Mouse (Mus musculus): ENCODE results near the gene Fam214b.

Gene Fam214b

DNA sequence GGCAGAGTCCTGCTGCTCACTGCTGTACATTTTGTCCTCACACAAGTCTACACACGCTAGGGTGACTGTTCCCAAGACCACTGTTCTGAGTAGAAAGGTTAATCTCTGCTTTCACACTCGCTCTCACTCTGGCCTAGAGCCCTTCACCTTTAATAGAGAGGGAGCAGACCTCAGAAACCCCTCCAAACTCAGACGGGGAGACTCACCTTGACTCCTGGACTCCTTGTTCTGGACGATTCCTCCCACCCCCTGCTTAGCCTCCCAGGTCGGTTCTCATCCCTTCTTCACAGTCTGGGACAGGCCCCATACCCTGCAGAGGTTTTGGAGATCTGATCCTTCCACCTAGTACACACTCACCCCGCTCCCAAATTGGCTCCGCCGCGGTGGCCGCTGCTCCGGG is 6.4 kb downstream of the Fam214b start:
- in situ Hi-C loops (cut with MboI; ENCODE audit: low sequenced_read_pairs) = no loop called here

DNA sequence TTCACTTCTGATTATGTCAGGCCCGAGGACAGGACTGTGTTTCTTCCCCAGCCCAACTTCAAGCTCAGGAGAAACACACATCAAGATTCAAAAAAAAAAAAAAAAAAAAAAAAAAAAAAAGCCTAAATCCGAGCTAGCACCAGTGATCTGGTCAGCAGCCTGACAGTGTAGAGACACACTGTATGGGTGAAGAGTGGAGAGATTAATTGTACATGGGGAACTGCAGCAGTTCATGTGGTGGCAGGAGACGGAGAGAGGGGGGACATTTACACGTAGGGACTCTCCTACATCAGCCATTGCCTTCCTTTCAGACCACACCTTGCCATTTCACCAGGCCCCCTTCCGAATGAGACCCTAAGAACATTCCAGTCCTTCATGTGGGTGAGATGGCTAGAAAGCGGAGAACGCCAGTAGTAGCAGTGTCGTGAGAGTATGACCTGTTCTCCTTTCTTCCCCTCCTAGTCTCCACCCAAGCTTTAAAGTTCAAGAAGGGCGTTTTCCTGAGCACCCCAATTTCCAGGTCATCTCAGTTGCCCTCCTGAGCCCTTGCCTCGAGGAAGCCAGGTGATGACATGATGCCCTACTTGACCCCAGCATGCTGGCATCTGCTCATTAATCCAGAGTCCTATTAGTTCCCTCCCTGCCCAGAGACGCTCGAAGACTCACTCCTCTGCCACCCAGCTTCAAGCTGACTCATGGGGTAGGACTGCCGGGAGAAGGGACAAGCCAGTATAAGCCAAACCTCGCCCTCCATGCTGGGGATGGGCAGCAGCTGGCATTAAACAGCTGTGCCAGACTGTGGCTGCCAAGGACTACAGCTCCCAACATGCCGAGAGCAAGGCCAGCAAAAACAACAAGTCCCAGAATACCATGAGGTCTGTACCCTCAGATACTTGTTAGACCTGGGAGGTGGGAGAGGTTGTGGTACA is 7.2 kb downstream of the Fam214b start:
- in situ Hi-C loops (cut with MboI; ENCODE audit: low sequenced_read_pairs) = no loop called here

DNA sequence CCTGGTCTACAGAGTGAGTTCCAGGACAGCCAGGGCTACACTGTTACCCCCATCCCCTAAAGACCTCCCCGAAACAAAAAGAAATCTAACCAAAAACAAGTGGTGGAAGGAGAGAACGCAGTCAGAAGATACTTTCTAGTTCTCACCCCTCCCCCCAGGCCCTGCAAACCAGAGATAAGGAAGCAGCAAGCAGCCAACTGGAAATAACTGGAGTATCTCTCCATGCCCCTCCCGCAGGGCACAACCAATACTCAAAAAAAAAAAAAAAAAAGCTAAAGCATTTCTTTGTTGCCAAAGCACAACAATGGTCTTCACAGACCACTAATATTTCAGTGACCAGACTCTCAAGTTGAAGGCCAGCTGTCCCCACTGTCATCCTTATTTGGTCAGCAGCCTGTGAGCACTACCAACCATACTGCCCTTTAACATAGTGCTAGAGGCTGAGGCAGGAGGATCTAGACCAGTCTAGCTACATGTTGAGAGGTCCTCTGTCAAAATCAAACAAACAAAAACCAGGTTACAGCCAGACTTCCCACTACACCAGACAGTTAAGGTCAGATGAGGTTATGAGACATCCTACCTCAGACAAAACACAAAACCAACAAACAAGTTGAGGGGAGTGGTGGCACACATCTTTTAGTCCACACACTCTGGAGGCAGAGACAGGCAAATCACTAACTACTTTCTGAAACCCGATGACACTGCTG is 8.0 kb downstream of the Fam214b start:
- in situ Hi-C loops (cut with MboI; ENCODE audit: low sequenced_read_pairs) = no loop called here

DNA sequence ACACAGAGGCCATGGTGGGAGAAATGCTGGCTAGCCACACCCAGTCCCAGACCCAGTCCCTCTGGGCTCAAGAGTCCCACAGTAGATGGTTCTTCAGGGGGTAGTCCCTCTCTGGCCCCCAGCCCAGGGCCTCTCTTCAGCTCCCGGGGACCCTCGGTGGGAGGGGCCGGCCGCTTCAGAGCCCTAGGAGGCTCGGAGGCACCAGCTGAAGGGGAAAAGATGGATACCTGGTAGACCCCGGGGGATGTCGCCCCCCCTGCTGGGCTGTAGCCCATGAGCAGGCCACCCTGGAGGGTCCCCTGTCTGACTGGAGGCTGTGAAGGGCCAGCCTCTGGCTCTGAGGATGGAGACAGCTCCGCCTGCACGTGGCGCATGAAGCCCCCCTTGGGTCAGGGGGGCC is 9.7 kb downstream of the Fam214b start:
- in situ Hi-C loops (cut with MboI; ENCODE audit: low sequenced_read_pairs) = no loop called here

DNA sequence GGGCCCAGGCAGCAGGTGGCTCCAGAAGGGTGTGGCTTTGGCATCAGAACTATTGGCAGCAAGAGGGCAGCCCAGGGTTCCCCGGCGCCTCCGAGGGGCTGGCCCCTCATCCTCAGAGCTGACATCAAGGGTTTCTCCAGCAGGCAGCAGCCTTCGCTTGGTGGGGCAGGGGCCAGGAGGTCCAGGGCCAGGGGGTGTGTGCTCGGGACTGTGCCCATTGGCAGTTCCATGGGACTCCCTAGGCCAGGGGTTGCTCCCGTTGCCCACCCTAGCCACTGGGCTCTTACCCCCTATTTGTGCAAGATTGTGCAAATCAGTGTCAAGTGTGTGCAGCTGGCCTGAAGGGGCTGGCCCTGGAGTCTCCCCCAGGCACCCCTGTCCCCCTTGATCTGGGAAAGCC is 10.2 kb downstream of the Fam214b start:
- in situ Hi-C loops (cut with MboI; ENCODE audit: low sequenced_read_pairs) = no loop called here

DNA sequence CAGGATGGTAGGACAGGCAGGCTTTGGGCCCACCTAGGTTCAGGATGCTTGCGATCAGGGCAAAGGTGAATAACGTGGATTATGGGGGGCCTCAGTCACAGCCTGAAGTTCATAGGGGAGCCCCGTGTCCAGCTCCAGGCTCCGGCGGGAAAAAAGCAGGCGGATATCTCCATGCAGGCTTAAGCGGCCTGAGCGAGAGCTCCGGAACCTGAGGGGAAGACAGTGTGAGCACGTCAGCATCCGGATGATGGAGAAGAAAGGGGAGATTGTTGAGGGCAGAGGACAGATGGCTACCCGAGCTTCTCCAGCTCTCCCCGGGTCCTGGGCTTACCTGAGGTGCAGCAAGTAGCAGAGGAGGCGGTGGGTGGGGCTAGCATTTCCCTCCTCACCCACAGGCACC is 12.5 kb downstream of the Fam214b start:
- in situ Hi-C loops (cut with MboI; ENCODE audit: low sequenced_read_pairs) = no loop called here

DNA sequence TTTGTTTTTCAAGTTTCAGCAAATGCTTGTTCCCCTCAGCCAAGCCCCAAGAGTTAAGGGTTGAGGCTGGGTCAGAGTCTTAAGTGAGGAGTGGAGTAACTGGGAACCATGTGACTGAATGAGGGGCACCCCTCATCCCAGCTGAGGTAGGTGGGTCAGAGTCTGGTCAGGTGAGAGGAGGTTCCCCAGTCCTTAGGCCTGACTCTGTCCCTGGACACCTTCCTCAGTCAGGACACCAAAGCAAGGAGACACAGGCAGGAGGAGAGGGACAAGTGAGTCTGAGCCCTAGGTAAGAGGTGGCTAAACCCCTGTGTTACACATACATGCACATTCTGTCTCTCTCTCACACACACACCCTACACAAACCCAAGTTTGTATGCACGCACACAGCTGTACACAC is 13.5 kb downstream of the Fam214b start:
- in situ Hi-C loops (cut with MboI; ENCODE audit: low sequenced_read_pairs) = no loop called here

DNA sequence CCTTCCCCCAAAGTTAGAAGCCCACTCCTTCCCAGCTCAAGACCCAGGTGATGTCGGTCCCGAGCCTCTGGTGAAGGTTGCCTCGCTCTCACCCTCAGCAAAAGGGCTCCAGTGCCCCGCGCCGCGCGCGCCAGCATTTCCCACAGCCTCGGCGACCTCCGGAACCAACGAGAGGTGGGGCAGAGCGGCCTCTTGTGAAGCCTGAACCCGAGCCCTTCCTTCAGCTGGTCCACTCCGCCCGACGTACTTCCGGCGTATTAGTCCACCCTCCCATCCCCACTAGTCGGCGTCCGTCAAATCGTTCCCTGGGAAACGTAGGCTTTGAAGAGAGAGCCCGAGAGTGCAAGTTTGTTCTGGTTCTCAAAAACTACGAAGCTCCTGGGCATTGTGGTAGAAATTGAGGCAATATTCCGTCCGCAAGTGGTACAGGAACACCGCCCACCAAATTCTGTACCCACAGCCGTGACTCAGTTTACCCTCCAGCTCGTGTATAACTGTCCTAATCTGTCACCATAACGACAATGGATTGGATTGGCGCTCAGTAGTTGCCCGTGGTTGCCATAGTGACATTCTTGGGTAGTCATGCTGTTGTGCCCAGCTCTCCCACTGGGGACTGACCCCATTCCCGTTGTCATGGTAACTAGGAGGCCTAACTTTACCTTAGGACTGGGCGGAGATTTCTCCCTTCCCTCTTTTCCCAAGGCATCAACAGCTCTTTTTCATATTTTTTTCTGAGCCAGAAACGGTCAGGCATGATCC is 14.6 kb downstream of the Fam214b start, which contains the start of gene Stoml2:
Gene Stoml2 (minus strand): TSS at position 474 of the 759 bp plus-strand sequence.
- in situ Hi-C loops (cut with MboI; ENCODE audit: low sequenced_read_pairs) = no loop called here

DNA sequence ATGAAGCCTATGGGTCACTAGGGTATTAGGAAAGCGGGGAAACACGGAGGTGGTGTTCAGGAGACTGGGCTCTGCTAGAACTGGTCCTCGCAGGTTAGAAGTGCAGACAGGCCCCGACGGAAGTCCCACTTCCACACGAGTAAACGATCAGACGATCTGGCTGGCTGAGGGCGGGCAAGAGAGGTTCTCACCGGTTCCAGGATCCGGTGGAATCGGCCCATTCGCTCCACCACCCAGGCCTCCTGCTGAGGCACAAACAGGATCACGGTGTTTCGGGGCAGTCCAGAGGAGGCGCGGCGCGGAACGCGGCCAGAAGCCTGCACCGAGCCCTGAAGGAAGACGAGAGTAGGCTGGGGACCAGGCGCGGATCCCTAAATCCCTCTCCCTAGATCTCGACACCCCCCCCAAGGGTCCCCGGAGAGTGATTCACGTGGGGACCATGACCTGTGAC is 15.2 kb downstream of the Fam214b start:
- in situ Hi-C loops (cut with MboI; ENCODE audit: low sequenced_read_pairs) = no loop called here

DNA sequence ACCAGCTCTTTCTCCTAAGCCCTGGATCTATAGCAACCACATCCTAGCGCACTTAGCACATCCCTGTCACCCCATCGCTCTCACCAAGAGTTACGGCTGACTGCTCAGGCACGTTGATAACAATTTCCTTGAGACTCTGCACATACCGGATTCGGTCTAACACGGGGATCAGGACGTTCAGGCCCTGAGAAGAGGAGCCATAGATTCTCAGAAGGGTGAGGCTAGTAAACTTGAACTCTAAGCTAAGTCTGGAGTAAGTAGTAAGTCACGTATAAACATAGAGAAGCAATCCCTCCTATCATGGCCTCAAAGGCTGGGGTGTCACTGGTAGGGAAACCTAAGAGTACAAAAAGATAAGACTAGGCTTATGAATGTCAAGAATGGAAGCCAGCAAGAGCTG is 15.7 kb downstream of the Fam214b start:
- in situ Hi-C loops (cut with MboI; ENCODE audit: low sequenced_read_pairs) = no loop called here

DNA sequence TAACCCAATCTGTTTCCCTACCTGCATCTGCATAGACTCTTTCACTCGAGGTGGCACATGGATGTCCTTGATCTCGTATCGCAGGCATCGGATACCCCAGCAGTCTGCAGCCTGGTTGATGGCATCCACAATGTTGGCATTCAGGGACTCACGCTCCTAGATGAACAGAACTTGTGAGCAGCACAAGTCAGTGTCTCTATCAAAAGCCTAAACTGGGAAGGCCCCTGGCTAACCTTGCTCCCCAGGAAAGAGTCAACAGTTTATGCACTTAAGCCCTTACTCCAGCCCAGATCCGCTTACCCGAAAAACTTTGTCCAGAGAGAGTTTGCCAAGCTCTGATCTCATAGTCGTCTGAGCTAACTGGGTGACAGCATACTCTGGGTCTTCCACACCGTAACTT is 16.3 kb downstream of the Fam214b start:
- in situ Hi-C loops (cut with MboI; ENCODE audit: low sequenced_read_pairs) = no loop called here

DNA sequence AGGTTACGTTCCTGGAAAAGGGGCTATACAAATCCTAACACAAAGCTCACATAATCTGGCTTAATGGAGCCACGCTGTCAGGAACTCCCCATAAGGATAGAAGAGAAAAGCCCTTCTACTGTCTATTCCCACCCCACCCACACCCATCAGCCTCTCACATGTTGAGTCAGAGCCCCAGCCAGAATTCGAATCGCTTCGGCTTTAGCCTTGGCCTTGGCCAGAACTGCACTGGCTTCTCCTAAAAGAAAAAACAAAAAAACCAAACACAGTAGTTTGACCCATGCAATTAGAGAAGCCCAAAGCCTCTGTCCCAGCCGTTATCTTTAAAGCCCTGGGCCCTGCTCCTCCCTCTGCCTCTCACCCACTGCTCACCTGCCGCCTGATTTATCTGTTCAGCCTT is 16.9 kb downstream of the Fam214b start:
- in situ Hi-C loops (cut with MboI; ENCODE audit: low sequenced_read_pairs) = no loop called here

DNA sequence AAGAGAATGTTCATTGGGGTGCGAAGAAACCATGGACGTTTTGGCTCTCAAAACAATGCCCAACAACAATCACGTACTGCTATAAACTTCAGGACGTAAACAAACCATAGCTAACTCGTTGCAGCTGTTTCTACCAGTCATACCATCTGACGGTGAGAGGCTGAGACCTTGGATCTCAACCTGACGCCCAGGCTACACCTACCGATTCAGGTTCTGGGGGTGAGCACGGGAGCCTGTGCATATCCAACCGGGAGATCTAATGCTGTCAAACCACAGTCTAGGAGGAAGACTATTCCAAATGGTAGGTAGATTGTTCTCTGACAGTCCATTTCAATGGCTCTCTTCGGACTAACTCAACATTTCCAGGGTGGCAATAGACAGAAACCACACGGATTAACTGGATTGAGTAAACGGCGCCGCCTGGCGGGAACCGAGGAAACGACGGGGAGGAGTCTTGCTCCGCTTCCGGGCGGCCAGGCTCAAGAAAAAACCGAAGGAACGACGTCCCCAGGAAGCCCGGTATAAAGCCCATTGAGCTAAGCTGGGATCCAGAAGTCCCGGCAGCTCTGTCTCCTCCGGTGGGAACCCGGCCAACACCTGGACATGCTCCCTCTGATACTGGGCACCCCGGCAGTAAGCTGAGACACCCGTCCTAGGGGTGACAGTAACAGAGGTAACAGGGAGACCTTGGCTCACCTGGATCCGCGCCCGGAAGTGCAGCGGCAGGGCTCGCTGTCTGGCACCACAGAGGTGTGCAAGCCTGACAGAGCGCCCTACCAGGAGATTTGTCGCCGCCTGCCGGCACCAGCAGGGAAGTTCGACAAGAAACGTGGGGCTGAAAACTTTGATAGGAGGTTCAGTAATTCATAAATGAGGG is 20.7 kb downstream of the Fam214b start, which contains the start of gene Pigo:
Gene Pigo (minus strand): TSS at position 736 of the 877 bp plus-strand sequence.
- in situ Hi-C loops (cut with MboI; ENCODE audit: low sequenced_read_pairs) = no loop called here

DNA sequence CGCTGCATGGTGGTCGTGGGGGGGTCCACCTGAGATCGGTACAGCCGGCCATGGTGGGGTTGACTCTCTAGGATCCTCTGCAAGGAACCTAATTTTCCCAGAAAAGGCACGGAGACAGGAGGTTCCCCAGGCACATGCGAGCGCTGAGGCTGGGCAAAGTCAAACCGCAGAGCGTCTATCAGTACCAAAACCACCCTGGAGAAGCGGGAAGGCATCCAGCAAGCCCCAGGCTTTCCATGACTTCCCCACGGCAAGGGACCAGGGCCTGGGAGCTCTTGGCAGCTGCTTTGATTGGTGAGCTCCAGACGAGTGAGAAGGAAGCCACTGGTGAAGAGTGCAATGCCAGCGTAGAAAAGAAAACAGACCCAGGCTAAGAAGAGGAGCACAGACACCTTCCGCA is 21.3 kb downstream of the Fam214b start:
- in situ Hi-C loops (cut with MboI; ENCODE audit: low sequenced_read_pairs) = no loop called here

DNA sequence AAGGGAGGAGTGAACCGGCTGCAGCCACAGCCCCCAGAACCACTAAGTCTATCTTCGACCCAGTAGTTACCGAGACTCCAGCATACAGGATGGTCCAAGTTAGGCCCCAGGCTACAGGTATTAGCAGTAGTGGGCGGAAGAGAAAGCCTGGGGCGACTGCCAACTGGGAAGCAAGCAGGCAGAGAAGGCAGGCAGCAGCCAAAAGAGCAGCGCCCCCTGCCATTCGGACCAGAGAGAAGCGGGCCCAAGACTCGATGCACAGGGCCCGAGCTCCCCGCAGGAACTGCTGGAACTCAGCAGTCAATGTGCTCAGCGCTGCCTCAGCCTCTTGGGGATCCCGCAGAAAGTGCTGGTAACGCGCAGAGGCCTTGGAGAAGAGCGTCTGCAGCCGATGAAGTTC is 24.7 kb downstream of the Fam214b start:
- in situ Hi-C loops (cut with MboI; ENCODE audit: low sequenced_read_pairs) = no loop called here

DNA sequence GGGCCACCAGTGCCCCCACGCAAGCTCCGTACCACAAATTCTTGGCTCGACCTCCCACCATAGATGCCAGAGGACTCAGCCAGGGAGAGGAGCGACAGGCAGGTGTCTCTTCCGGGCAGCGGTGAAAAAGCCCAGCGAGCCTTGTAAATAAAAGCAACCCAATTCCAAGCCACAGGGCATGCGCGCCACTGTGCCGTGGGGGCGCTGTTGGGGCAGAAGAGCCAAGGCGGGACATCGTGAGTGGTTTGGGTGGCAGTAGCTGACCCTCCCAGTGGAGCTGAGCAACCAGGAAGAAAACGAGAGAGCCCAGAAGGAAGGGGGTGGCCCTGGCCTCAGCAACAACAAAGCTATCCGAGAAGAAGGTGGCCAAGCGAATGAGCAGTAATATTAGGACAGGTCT is 25.1 kb downstream of the Fam214b start:
- in situ Hi-C loops (cut with MboI; ENCODE audit: low sequenced_read_pairs) = no loop called here

DNA sequence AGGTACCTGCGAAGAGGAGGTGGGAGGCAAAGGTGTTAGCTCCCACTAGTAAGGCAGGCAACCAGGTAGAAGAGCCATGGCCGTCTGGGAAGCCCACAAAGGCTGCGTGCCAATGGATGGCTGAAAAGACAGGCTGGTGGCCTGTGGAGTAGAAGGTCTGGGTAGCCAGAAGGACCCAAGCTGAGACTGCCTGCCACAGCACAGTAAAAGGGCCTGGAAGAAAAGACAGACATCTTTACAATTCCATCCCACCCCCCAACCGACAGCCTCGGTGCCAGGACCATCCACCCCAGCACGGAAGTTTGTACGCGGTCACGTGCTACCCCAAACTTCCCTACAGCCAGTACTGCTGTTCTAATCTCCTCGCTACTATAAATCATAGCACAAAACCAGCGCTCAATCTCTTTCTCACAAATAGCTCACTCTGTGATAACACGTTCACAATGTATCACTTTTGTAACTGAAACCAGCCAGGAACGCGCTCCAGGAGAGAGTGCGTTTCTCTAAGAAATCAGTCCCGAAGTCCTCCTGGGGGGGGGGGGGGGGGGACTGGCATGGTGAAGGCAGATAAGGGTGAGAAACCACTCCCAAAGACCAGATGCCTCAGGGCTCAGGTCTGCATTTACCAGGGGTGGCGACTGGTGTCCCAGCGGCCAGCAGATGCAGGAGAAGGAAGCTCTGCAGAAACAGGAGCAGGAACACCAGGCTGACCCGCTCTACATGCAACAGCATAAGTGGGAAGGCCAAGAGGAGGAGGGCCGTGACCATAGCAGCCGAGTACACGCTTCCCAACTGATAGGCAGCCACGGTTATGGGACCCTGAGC is 26.2 kb downstream of the Fam214b start:
- in situ Hi-C loops (cut with MboI; ENCODE audit: low sequenced_read_pairs) = no loop called here

DNA sequence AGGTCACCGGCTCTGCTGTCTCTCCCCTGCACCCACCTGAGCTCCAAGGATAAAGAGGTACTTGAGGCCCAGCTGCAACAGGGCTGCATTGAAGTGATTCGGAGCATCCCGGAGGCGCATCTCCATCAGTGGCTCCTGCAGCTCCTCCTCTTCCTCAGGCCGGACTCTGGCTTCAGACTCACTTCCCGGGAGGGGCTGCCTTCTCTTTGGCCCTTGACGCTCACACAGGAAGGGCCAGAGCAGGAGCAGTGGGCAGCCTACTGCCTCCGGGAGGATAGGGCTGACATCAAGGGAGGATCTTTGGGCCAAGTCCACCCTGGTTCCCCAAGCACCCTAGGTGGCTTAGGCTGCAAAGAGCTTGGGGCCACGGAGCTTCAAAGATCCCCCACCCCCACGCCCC is 26.8 kb downstream of the Fam214b start:
- in situ Hi-C loops (cut with MboI; ENCODE audit: low sequenced_read_pairs) = no loop called here

DNA sequence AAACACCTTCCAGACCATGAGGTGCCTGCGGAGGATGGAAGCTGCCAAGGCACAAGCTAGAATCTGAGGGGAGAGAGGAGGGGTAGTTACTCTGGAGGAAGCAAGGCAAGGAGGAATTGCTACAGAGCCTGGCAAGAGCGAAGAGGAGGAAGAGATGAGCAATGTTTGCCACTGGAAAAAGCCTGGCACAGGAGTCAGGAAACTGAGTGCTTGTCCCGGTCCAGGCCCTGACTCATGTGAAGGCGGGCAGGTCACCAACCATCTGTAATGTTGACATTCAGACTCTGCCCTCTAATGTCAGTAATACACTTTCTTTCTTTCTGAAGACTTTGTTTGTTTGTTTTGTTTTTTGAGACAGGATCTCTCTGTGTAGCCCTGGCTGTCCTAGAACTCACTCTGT is 27.9 kb downstream of the Fam214b start:
- in situ Hi-C loops (cut with MboI; ENCODE audit: low sequenced_read_pairs) = no loop called here

Measured in CH12F3 (cell line).